Comparison of ENCODE assay signal across 22 mouse cellular contexts in genomic region chr10:124119585-124119984, GRCm38 (mm10).
DNase-seq lines count a peak whose midpoint lies in the region; ATAC-seq and TF ChIP-seq lines count a peak whose summit lies in the region.
"Had no signal": no experiment of that assay in that cellular context is flagged by ENCODE, and none has a peak within 500 bp of the region (broad histone marks: within the 10 kb centered on the region; RNA-seq: fewer than 3 reads in every experiment).

No protein-coding gene starts in this region.

- H3K4me1 ChIP-seq in lung, embryonic 15.5 days = no peaks in the 10 kb centered on the region
- no peaks in the 10 kb centered on the region for H3K4me1 ChIP-seq in lung, postnatal 0 days (ENCODE audit: insufficient read depth, low read depth, low read length)
- H3K4me1 ChIP-seq in kidney, embryonic 15.5 days = no peaks in the 10 kb centered on the region
- H3K4me1 ChIP-seq: embryonic facial prominence, embryonic 13.5 days; embryonic facial prominence, embryonic 15.5 days; forebrain, embryonic 10.5 days; forebrain, embryonic 12.5 days had no signal

- peak overlapping the region; percentile 54 for H3K27ac ChIP-seq in lung, embryonic 15.5 days
- no peak overlapping the region for H3K27ac ChIP-seq in lung, postnatal 0 days (ENCODE audit: low read length)
- no peak overlapping the region for H3K27ac ChIP-seq in kidney, embryonic 15.5 days
- H3K27ac ChIP-seq: embryonic facial prominence, embryonic 13.5 days; embryonic facial prominence, embryonic 15.5 days; forebrain, embryonic 10.5 days; forebrain, embryonic 12.5 days had no signal

- ATAC-seq in lung, embryonic 15.5 days (ENCODE audit: borderline replicate concordance, extremely low read depth, low FRiP score, low TSS enrichment) = peak; percentile 70; the same call in 1 of the 2 replicates
- ATAC-seq in lung, postnatal 0 days = peak; percentile 91
- no peak for ATAC-seq in kidney, embryonic 15.5 days (replicated peaks; ENCODE audit: low FRiP score)
- ATAC-seq: forebrain, embryonic 14.5 days had no signal

- peak; percentile 82 for TF ChIP-seq EP300 in lung, postnatal 0 days (IDR thresholded peaks at IDR 0.05)

- no peak for DNase-seq in lung, postnatal 14 days
- DNase-seq in lung, postnatal 0 days (ENCODE audit: low spot score) = peak; percentile 78
- DNase-seq in lung, postnatal 10 days = no peak
- peak; percentile 11 for DNase-seq in lung, postnatal 36 days
- DNase-seq: adrenal gland, adult 2 months; adrenal gland, postnatal 10 days; adrenal gland, postnatal 25 days; cerebellum, adult 11 months; cerebellum, adult 18-20 months; cerebellum, adult 8-10 months; cerebellum, adult 9-11 months; cerebellum, postnatal 14 days; cerebellum, postnatal 36 days; embryo, embryonic 11 days had no signal

- no peak overlapping the region for H3K4me2 ChIP-seq in lung, embryonic 15.5 days
- no peak overlapping the region for H3K4me2 ChIP-seq in lung, postnatal 0 days (replicated peaks; ENCODE audit: low read depth, low read length)
- no peak overlapping the region for H3K4me2 ChIP-seq in kidney, embryonic 15.5 days
- H3K4me2 ChIP-seq: embryonic facial prominence, embryonic 13.5 days; embryonic facial prominence, embryonic 15.5 days; forebrain, embryonic 12.5 days had no signal

- H3K9me3 ChIP-seq in lung, embryonic 15.5 days = no peaks in the 10 kb centered on the region
- H3K9me3 ChIP-seq in lung, postnatal 0 days (ENCODE audit: low read length) = no peaks in the 10 kb centered on the region
- H3K9me3 ChIP-seq in kidney, embryonic 15.5 days (replicated peaks) = no peaks in the 10 kb centered on the region
- H3K9me3 ChIP-seq: embryonic facial prominence, embryonic 13.5 days; embryonic facial prominence, embryonic 15.5 days; forebrain, embryonic 10.5 days; forebrain, embryonic 12.5 days had no signal

- H3K4me3 ChIP-seq in lung, embryonic 15.5 days = no peak overlapping the region
- no peak overlapping the region for H3K4me3 ChIP-seq in lung, postnatal 0 days (ENCODE audit: low read depth, low read length)
- H3K4me3 ChIP-seq in kidney, embryonic 15.5 days (replicated peaks) = no peak overlapping the region
- H3K4me3 ChIP-seq: embryonic facial prominence, embryonic 13.5 days; embryonic facial prominence, embryonic 15.5 days; erythroblast, embryonic 14.5 days; forebrain, embryonic 10.5 days; forebrain, embryonic 12.5 days had no signal

- no peak overlapping the region for H3K9ac ChIP-seq in lung, embryonic 15.5 days
- H3K9ac ChIP-seq in lung, postnatal 0 days (replicated peaks; ENCODE audit: low read depth) = no peak overlapping the region
- H3K9ac ChIP-seq in kidney, embryonic 15.5 days = no peak overlapping the region
- H3K9ac ChIP-seq: embryonic facial prominence, embryonic 13.5 days; embryonic facial prominence, embryonic 15.5 days; forebrain, embryonic 12.5 days had no signal

- TF ChIP-seq CTCF in lung, postnatal 0 days (IDR thresholded peaks at IDR 0.05) = no peak

- no peaks in the 10 kb centered on the region for H3K27me3 ChIP-seq in lung, embryonic 15.5 days
- no peaks in the 10 kb centered on the region for H3K27me3 ChIP-seq in lung, postnatal 0 days (replicated peaks; ENCODE audit: insufficient read depth, low read length)
- no peaks in the 10 kb centered on the region for H3K27me3 ChIP-seq in kidney, embryonic 15.5 days
- H3K27me3 ChIP-seq: embryonic facial prominence, embryonic 13.5 days; embryonic facial prominence, embryonic 15.5 days; forebrain, embryonic 12.5 days had no signal

- H3K36me3 ChIP-seq in lung, embryonic 15.5 days = no peaks in the 10 kb centered on the region
- H3K36me3 ChIP-seq in lung, postnatal 0 days (ENCODE audit: insufficient read depth, low read length) = no peaks in the 10 kb centered on the region
- no peaks in the 10 kb centered on the region for H3K36me3 ChIP-seq in kidney, embryonic 15.5 days
- H3K36me3 ChIP-seq: embryonic facial prominence, embryonic 13.5 days; embryonic facial prominence, embryonic 15.5 days; forebrain, embryonic 10.5 days; forebrain, embryonic 12.5 days had no signal

Comparison
In these comparisons a context has a peak if more than half of its experiments do, and no peak if none do; other contexts are left out.
1. DNase-seq: peak in lung, postnatal 0 days (single experiment) and lung, postnatal 36 days (single experiment); none in lung, postnatal 14 days (single experiment) and lung, postnatal 10 days (single experiment).